Mouse (Mus musculus): ENCODE results near the gene Slc22a18. TPM values are rescaled to one million over a fixed set of nuclear protein-coding genes. Genes with fewer than 3 reads are reported as not detected.

Slc22a18 gene
- total RNA-seq, 2 experiments from 2014 or later, result 0.40 to 0.41 TPM

Other genes starting within 250 kb of the Slc22a18 start
- 10 to 100 TPM; 13.2 to 18.5 TPM for gene Cdkn1c, start 12.7 kb upstream of the Slc22a18 start, total RNA-seq (2021)
- not detected for gene Phlda2, start 29.4 kb downstream of the Slc22a18 start, total RNA-seq (2021)
- 100 to 1,000 TPM; 133 to 144 TPM for gene Nap1l4, start 75.4 kb downstream of the Slc22a18 start, total RNA-seq (2021)
- gene Cars, start 126.4 kb downstream of the Slc22a18 start, total RNA-seq (2021), result 10 to 100 TPM; 63.9 to 72.2 TPM
- gene Tnfrsf26, start 155.0 kb downstream of the Slc22a18 start, total RNA-seq (2021), result under 1 TPM; 0.18 to 0.25 TPM
- 1 to 10 TPM; 4.2 to 5.1 TPM for gene Tnfrsf22, start 175.9 kb downstream of the Slc22a18 start, total RNA-seq (2021)
- gene Tnfrsf23, start 212.1 kb downstream of the Slc22a18 start, total RNA-seq (2021), result 1 to 10 TPM; 2.1 to 2.3 TPM

Measured in layer of hippocampus, postnatal 10 days (tissue).